Mouse (Mus musculus): Measurements from ENCODE around the gene Prkag1. TPM values are rescaled to one million over a fixed set of nuclear protein-coding genes. Genes with fewer than 3 reads are reported as not detected.

The Prkag1 gene
- total and polyA plus RNA-seq, 2 experiments from 2014 or later, result 45.1 to 50.6 TPM

GRCm38 (mm10) chr15:98833281-98833680 is 2.0 kb upstream of the Prkag1 start:
- 91% methylated on average over 11 of the region's 11 CpGs for WGBS
- DNase-seq (ENCODE audit: low spot score) (no peak), ATAC-seq (ENCODE audit: low FRiP score) (no peak)
- Histone ChIP-seq H3K4me1 (ENCODE audit: insufficient read depth, low read length) (0 out of 2 replicates have a peak, but pooled peaks cover 3% of the 10 kb centered on the region), H3K27me3 (ENCODE audit: insufficient read depth, low read length) (no peaks in the 10 kb centered on the region), H3K27ac (ENCODE audit: low read depth, low read length) (no peak overlapping the region), H3K4me3 (ENCODE audit: low read depth, low read length) (no peak overlapping the region), H3K9me3 (ENCODE audit: low read length) (no peaks in the 10 kb centered on the region), H3K9ac (replicated peaks; ENCODE audit: low read length, poor library complexity, severe bottlenecking) (no peak overlapping the region), H3K4me2 (ENCODE audit: low read depth, low read length, poor library complexity, severe bottlenecking) (no peak overlapping the region), H3K36me3 (ENCODE audit: insufficient read depth, low read length) (peaks cover 48% of the 10 kb centered on the region)
- TF ChIP-seq CTCF (IDR thresholded peaks at IDR 0.05), result no peak

- Histone ChIP-seq H3K4me3 (ENCODE audit: low read depth, low read length) (no peak overlapping the region), H3K4me2 (ENCODE audit: low read depth, low read length, poor library complexity, severe bottlenecking) (no peak overlapping the region; the same call in 1 of the 2 replicates), H3K9ac (replicated peaks; ENCODE audit: low read length, poor library complexity, severe bottlenecking) (no peak overlapping the region), H3K36me3 (ENCODE audit: insufficient read depth, low read length) (peaks cover 43% of the 10 kb centered on the region), H3K27ac (ENCODE audit: low read depth, low read length) (no peak overlapping the region), H3K4me1 (ENCODE audit: insufficient read depth, low read length) (0 out of 2 replicates have a peak, but pooled peaks cover 3% of the 10 kb centered on the region), H3K9me3 (ENCODE audit: low read length) (no peaks in the 10 kb centered on the region), H3K27me3 (ENCODE audit: insufficient read depth, low read length) (no peaks in the 10 kb centered on the region)
- WGBS, result 61% methylated on average over 12 of the region's 12 CpGs
- TF ChIP-seq CTCF (IDR thresholded peaks at IDR 0.05), result peak; percentile 14; the same call in 1 of the 2 replicates
- ATAC-seq (ENCODE audit: low FRiP score) (no peak), DNase-seq (ENCODE audit: low spot score) (no peak)
These were observed 1.1 kb upstream of the Prkag1 start for GRCm38 (mm10) chr15:98832161-98833058.

- ATAC-seq (ENCODE audit: low FRiP score), result peak; percentile 18; the same call in 1 of the 2 replicates
- Histone ChIP-seq H3K27ac (ENCODE audit: low read depth, low read length) (peak overlapping the region; percentile 77), H3K4me3 (ENCODE audit: low read depth, low read length) (peak overlapping the region; percentile 68), H3K4me1 (ENCODE audit: insufficient read depth, low read length) (0 out of 2 replicates have a peak, but pooled peaks cover 3% of the 10 kb centered on the region), H3K9ac (replicated peaks; ENCODE audit: low read length, poor library complexity, severe bottlenecking) (no peak overlapping the region; the same call in 1 of the 2 replicates), H3K9me3 (ENCODE audit: low read length) (no peaks in the 10 kb centered on the region), H3K27me3 (ENCODE audit: insufficient read depth, low read length) (no peaks in the 10 kb centered on the region), H3K36me3 (ENCODE audit: insufficient read depth, low read length) (peaks cover 35% of the 10 kb centered on the region), H3K4me2 (ENCODE audit: low read depth, low read length, poor library complexity, severe bottlenecking) (peak overlapping the region; percentile 53)
- TF ChIP-seq CTCF (IDR thresholded peaks at IDR 0.05), result no peak
- DNase-seq (ENCODE audit: low spot score), result no peak
- 22% methylated on average over 9 of the region's 9 CpGs for WGBS
These were observed 339 bp upstream of the Prkag1 start for GRCm38 (mm10) chr15:98831684-98832035.

GRCm38 (mm10) chr15:98827611-98828011 is 3.7 kb downstream of the Prkag1 start:
- 94% methylated on average over 7 of the region's 7 CpGs for WGBS
- no peaks in the 10 kb centered on the region for H3K27me3 ChIP-seq (ENCODE audit: insufficient read depth, low read length)
- no peak for ATAC-seq (ENCODE audit: low FRiP score)
- TF ChIP-seq CTCF (IDR thresholded peaks at IDR 0.05), result no peak
- H3K27ac ChIP-seq (ENCODE audit: low read depth, low read length), result no peak overlapping the region
- H3K4me3 ChIP-seq (ENCODE audit: low read depth, low read length), result no peak overlapping the region
- H3K4me1 ChIP-seq (ENCODE audit: insufficient read depth, low read length), result 0 out of 2 replicates have a peak, but pooled peaks cover 3% of the 10 kb centered on the region
- H3K4me2 ChIP-seq (ENCODE audit: low read depth, low read length, poor library complexity, severe bottlenecking), result no peak overlapping the region
- no peaks in the 10 kb centered on the region for H3K9me3 ChIP-seq (ENCODE audit: low read length)
- peaks cover 7% of the 10 kb centered on the region; the same call in 1 of the 2 replicates for H3K36me3 ChIP-seq (ENCODE audit: insufficient read depth, low read length)
- DNase-seq (ENCODE audit: low spot score), result no peak
- no peak overlapping the region for H3K9ac ChIP-seq (replicated peaks; ENCODE audit: low read length, poor library complexity, severe bottlenecking)

GRCm38 (mm10) chr15:98823434-98823833 is 7.9 kb downstream of the Prkag1 start:
- no peak overlapping the region for H3K4me2 ChIP-seq (ENCODE audit: low read depth, low read length, poor library complexity, severe bottlenecking)
- no peaks in the 10 kb centered on the region for H3K4me1 ChIP-seq (ENCODE audit: insufficient read depth, low read length)
- ATAC-seq (ENCODE audit: low FRiP score) (no peak), DNase-seq (ENCODE audit: low spot score) (no peak)
- no peaks in the 10 kb centered on the region for H3K9me3 ChIP-seq (ENCODE audit: low read length)
- TF ChIP-seq CTCF (IDR thresholded peaks at IDR 0.05), result peak; percentile 37
- H3K27ac ChIP-seq (ENCODE audit: low read depth, low read length), result no peak overlapping the region
- H3K4me3 ChIP-seq (ENCODE audit: low read depth, low read length), result no peak overlapping the region
- H3K27me3 ChIP-seq (ENCODE audit: insufficient read depth, low read length), result no peaks in the 10 kb centered on the region
- 75% methylated on average over 3 of the region's 3 CpGs for WGBS
- no peak overlapping the region for H3K9ac ChIP-seq (replicated peaks; ENCODE audit: low read length, poor library complexity, severe bottlenecking)
- H3K36me3 ChIP-seq (ENCODE audit: insufficient read depth, low read length), result peaks cover 10% of the 10 kb centered on the region; the same call in 1 of the 2 replicates

- Histone ChIP-seq H3K4me1 (ENCODE audit: insufficient read depth, low read length) (no peaks in the 10 kb centered on the region), H3K4me3 (ENCODE audit: low read depth, low read length) (no peak overlapping the region), H3K27ac (ENCODE audit: low read depth, low read length) (no peak overlapping the region), H3K9ac (replicated peaks; ENCODE audit: low read length, poor library complexity, severe bottlenecking) (no peak overlapping the region), H3K27me3 (ENCODE audit: insufficient read depth, low read length) (no peaks in the 10 kb centered on the region), H3K9me3 (ENCODE audit: low read length) (no peaks in the 10 kb centered on the region), H3K36me3 (ENCODE audit: insufficient read depth, low read length) (peaks cover 10% of the 10 kb centered on the region; the same call in 1 of the 2 replicates), H3K4me2 (ENCODE audit: low read depth, low read length, poor library complexity, severe bottlenecking) (no peak overlapping the region)
- no peak for DNase-seq (ENCODE audit: low spot score)
- WGBS, result 97% methylated on average over 5 of the region's 5 CpGs
- ATAC-seq (ENCODE audit: low FRiP score), result no peak
- TF ChIP-seq CTCF (IDR thresholded peaks at IDR 0.05), result no peak
These were observed 9.2 kb downstream of the Prkag1 start for GRCm38 (mm10) chr15:98822147-98822546.
